Mouse (Mus musculus) heart, embryonic 13.5 days (tissue): ENCODE data around the gene Sav1. TPM values are rescaled to one million over a fixed set of nuclear protein-coding genes. Genes with fewer than 3 reads are reported as not detected.

Source experiments
- ATAC-seq: fragments of 200-750 bp; cut with Nextera tagmentation; 2 replicates; pipeline ENCODE4 v1.8.0; 2017; ENCODE audit warnings: moderate TSS enrichment; ENCODE audit not compliant: insufficient number of reproducible peaks, low FRiP score, low TSS enrichment; ENCODE audit errors: extremely low read depth
- H3K27ac ChIP-seq: fragments of 300-500 bp; sonication (generic); replicated peaks from 2 replicates; pipeline ENCODE4 v1.5.1; 2015; ENCODE audit warnings: moderate library complexity, mild to moderate bottlenecking, inconsistent platforms
- H3K27me3 ChIP-seq: fragments of 300-500 bp; sonication (generic); replicated peaks from 2 replicates; pipeline ENCODE4 v1.6.1; 2015; ENCODE audit warnings: mild to moderate bottlenecking, inconsistent platforms
- H3K36me3 ChIP-seq: fragments of 300-500 bp; sonication (generic); 2 replicates; pipeline ENCODE4 v1.6.1; 2015; ENCODE audit warnings: mild to moderate bottlenecking, inconsistent platforms
- H3K4me1 ChIP-seq: fragments of 300-500 bp; sonication (generic); 2 replicates; pipeline ENCODE4 v1.6.1; 2015; ENCODE audit warnings: inconsistent platforms
- H3K4me2 ChIP-seq: fragments of 300-500 bp; sonication (generic); 2 replicates; pipeline ENCODE4 v1.6.1; 2015; ENCODE audit warnings: inconsistent platforms, mild to moderate bottlenecking, moderate library complexity
- H3K4me3 ChIP-seq: fragments of 300-500 bp; sonication (generic); 2 replicates; pipeline ENCODE4 v1.5.1; 2015; ENCODE audit warnings: moderate library complexity, mild to moderate bottlenecking, inconsistent platforms
- H3K9ac ChIP-seq: fragments of 300-500 bp; sonication (generic); 2 replicates; pipeline ENCODE4 v1.6.1; 2015; ENCODE audit warnings: inconsistent platforms, mild to moderate bottlenecking, moderate library complexity
- H3K9me3 ChIP-seq: fragments of 300-500 bp; sonication (generic); 2 replicates; pipeline ENCODE4 v1.6.1; 2016; ENCODE audit warnings: inconsistent platforms
- WGBS: fragments of 180-500 bp; shearing (Covaris S2); methylation state at CpG from one replicate; pipeline ENCODE4 v1.1.7; 2015; ENCODE audit warnings: mixed read lengths; 5-methylcytosine and 5-hydroxymethylcytosine counted together
- polyA plus RNA-seq: library from polyadenylated mRNA; unstranded; fragments of >200 nt; fragmentation: Nextera tagmentation; extraction: Ambion mirVana; gene quantifications from 2 replicates; pipeline ENCODE4 v1.2.1, GENCODE M21; 2015

The Sav1 gene
- polyA plus RNA-seq, 1 experiment from 2014 or later, result 2.8 TPM

GRCm38 (mm10) chr12:69986241-69986762 is 500 bp downstream of the Sav1 start:
- WGBS, result 0% methylated on average over 33 of the region's 36 CpGs
- H3K4me2 ChIP-seq, result peak overlapping the region; percentile 83
- peak overlapping the region; percentile 96 for H3K27ac ChIP-seq
- peaks cover 41% of the 10 kb centered on the region for H3K4me1 ChIP-seq
- peak overlapping the region; percentile 97 for H3K4me3 ChIP-seq
- H3K36me3 ChIP-seq, result peaks cover 31% of the 10 kb centered on the region
- H3K9me3 ChIP-seq, result no peaks in the 10 kb centered on the region
- no peaks in the 10 kb centered on the region for H3K27me3 ChIP-seq
- ATAC-seq, result peak; percentile 64
- H3K9ac ChIP-seq, result peak overlapping the region; percentile 98

GRCm38 (mm10) chr12:69985546-69985945 is 1.3 kb downstream of the Sav1 start:
- Histone ChIP-seq H3K36me3 (peaks cover 37% of the 10 kb centered on the region), H3K27me3 (no peaks in the 10 kb centered on the region), H3K9me3 (no peaks in the 10 kb centered on the region), H3K9ac (peak overlapping the region; percentile 98), H3K27ac (peak overlapping the region; percentile 96; the same call in 1 of the 2 replicates), H3K4me3 (peak overlapping the region; percentile 97), H3K4me2 (peak overlapping the region; percentile 83), H3K4me1 (peaks cover 44% of the 10 kb centered on the region)
- 34% methylated on average over 4 of the region's 4 CpGs for whole genome bisulfite sequencing
- no peak for ATAC-seq

GRCm38 (mm10) chr12:69982874-69983273 is 3.9 kb downstream of the Sav1 start:
- Histone ChIP-seq H3K9ac (no peak overlapping the region), H3K27me3 (no peaks in the 10 kb centered on the region), H3K4me3 (no peak overlapping the region), H3K9me3 (no peaks in the 10 kb centered on the region), H3K4me1 (peaks cover 54% of the 10 kb centered on the region), H3K27ac (no peak overlapping the region), H3K36me3 (peaks cover 57% of the 10 kb centered on the region), H3K4me2 (no peak overlapping the region)
- 73% methylated on average over 5 of the region's 5 CpGs for WGBS
- ATAC-seq, result no peak

GRCm38 (mm10) chr12:69977376-69977998 is 9.3 kb downstream of the Sav1 start:
- no peak for ATAC-seq
- Histone ChIP-seq H3K4me2 (peak overlapping the region; percentile 2; the same call in 1 of the 2 replicates), H3K4me3 (no peak overlapping the region), H3K27ac (no peak overlapping the region), H3K36me3 (peaks cover 70% of the 10 kb centered on the region), H3K27me3 (no peaks in the 10 kb centered on the region), H3K4me1 (peaks cover 46% of the 10 kb centered on the region), H3K9ac (no peak overlapping the region; the same call in 1 of the 2 replicates), H3K9me3 (no peaks in the 10 kb centered on the region)
- WGBS, result 73% methylated on average over 9 of the region's 9 CpGs

- no peak overlapping the region for H3K9ac ChIP-seq
- WGBS, result 83% methylated on average over 6 of the region's 6 CpGs
- H3K27ac ChIP-seq, result no peak overlapping the region
- no peak overlapping the region for H3K4me3 ChIP-seq
- no peaks in the 10 kb centered on the region for H3K9me3 ChIP-seq
- H3K27me3 ChIP-seq, result no peaks in the 10 kb centered on the region
- peaks cover 70% of the 10 kb centered on the region for H3K36me3 ChIP-seq
- H3K4me1 ChIP-seq, result peaks cover 38% of the 10 kb centered on the region
- H3K4me2 ChIP-seq, result no peak overlapping the region
- no peak for ATAC-seq
These were observed 10.1 kb downstream of the Sav1 start for GRCm38 (mm10) chr12:69976688-69977087.

- H3K4me1 ChIP-seq, result peaks cover 33% of the 10 kb centered on the region
- no peak for ATAC-seq
- no peak overlapping the region for H3K27ac ChIP-seq
- no peak overlapping the region for H3K4me3 ChIP-seq
- H3K4me2 ChIP-seq, result no peak overlapping the region
- H3K9me3 ChIP-seq, result no peaks in the 10 kb centered on the region
- H3K27me3 ChIP-seq, result no peaks in the 10 kb centered on the region
- peaks cover 77% of the 10 kb centered on the region for H3K36me3 ChIP-seq
- H3K9ac ChIP-seq, result no peak overlapping the region
These were observed 13.1 kb downstream of the Sav1 start for GRCm38 (mm10) chr12:69973666-69974065.

GRCm38 (mm10) chr12:69968154-69968553 is 18.6 kb downstream of the Sav1 start:
- Histone ChIP-seq H3K9me3 (no peaks in the 10 kb centered on the region), H3K4me3 (no peak overlapping the region), H3K4me1 (peaks cover 28% of the 10 kb centered on the region), H3K27ac (no peak overlapping the region), H3K9ac (no peak overlapping the region), H3K36me3 (peaks cover 89% of the 10 kb centered on the region), H3K27me3 (no peaks in the 10 kb centered on the region), H3K4me2 (no peak overlapping the region)
- WGBS, result 54% methylated on average over 5 of the region's 5 CpGs
- no peak for ATAC-seq

GRCm38 (mm10) chr12:69967112-69967511 is 19.7 kb downstream of the Sav1 start:
- no peak for ATAC-seq
- WGBS, result 79% methylated on average over 6 of the region's 6 CpGs
- Histone ChIP-seq H3K27me3 (no peaks in the 10 kb centered on the region), H3K9ac (no peak overlapping the region), H3K9me3 (no peaks in the 10 kb centered on the region), H3K36me3 (peaks cover 89% of the 10 kb centered on the region), H3K4me2 (no peak overlapping the region), H3K4me3 (no peak overlapping the region), H3K27ac (no peak overlapping the region), H3K4me1 (peaks cover 28% of the 10 kb centered on the region)

GRCm38 (mm10) chr12:69966071-69966470 is 20.7 kb downstream of the Sav1 start:
- H3K9ac ChIP-seq, result no peak overlapping the region
- no peak overlapping the region for H3K4me3 ChIP-seq
- peak overlapping the region; percentile 68 for H3K27ac ChIP-seq
- ATAC-seq, result no peak
- H3K36me3 ChIP-seq, result peaks cover 89% of the 10 kb centered on the region
- peaks cover 28% of the 10 kb centered on the region for H3K4me1 ChIP-seq
- H3K27me3 ChIP-seq, result no peaks in the 10 kb centered on the region
- no peaks in the 10 kb centered on the region for H3K9me3 ChIP-seq
- 38% methylated on average over 5 of the region's 5 CpGs for WGBS
- H3K4me2 ChIP-seq, result no peak overlapping the region

GRCm38 (mm10) chr12:69965644-69966043 is 21.2 kb downstream of the Sav1 start:
- WGBS, result 75% methylated on average over 3 of the region's 3 CpGs
- Histone ChIP-seq H3K36me3 (peaks cover 88% of the 10 kb centered on the region), H3K27me3 (no peaks in the 10 kb centered on the region), H3K27ac (0 out of 2 replicates have a peak overlapping the region, but pooled peaks have one; percentile 4), H3K4me1 (peaks cover 27% of the 10 kb centered on the region), H3K9me3 (no peaks in the 10 kb centered on the region), H3K4me2 (no peak overlapping the region), H3K9ac (no peak overlapping the region), H3K4me3 (no peak overlapping the region)
- no peak for ATAC-seq

GRCm38 (mm10) chr12:69963141-69963540 is 23.7 kb downstream of the Sav1 start:
- WGBS, result 90% methylated on average over 6 of the region's 6 CpGs
- no peaks in the 10 kb centered on the region for H3K27me3 ChIP-seq
- H3K27ac ChIP-seq, result no peak overlapping the region
- no peak overlapping the region for H3K4me3 ChIP-seq
- H3K9ac ChIP-seq, result no peak overlapping the region
- H3K36me3 ChIP-seq, result peaks cover 81% of the 10 kb centered on the region
- H3K9me3 ChIP-seq, result no peaks in the 10 kb centered on the region
- no peak overlapping the region for H3K4me2 ChIP-seq
- ATAC-seq, result no peak
- H3K4me1 ChIP-seq, result peaks cover 18% of the 10 kb centered on the region

GRCm38 (mm10) chr12:69962468-69962867 is 24.3 kb downstream of the Sav1 start:
- ATAC-seq, result no peak

More at GRCm38 (mm10) chr12:69962468-69962867, 24.3 kb downstream of the Sav1 start:
- Histone ChIP-seq H3K4me3 (no peak overlapping the region), H3K4me1 (peaks cover 16% of the 10 kb centered on the region), H3K27me3 (no peaks in the 10 kb centered on the region), H3K36me3 (peaks cover 79% of the 10 kb centered on the region), H3K9me3 (no peaks in the 10 kb centered on the region), H3K27ac (no peak overlapping the region), H3K9ac (no peak overlapping the region), H3K4me2 (no peak overlapping the region)
- WGBS, result 61% methylated on average over 4 of the region's 4 CpGs
